Mouse (Mus musculus) cerebellum, adult 2 months (tissue): ENCODE data around the gene Cbx1.

Experiments
- CTCF ChIP-seq: fragments of 200-500 bp; IDR thresholded peaks from 2 replicates; pipeline ENCODE4 v1.5.1; 2011; ENCODE audit warnings: low read depth, mild to moderate bottlenecking, control low read depth, low read length, moderate library complexity, borderline replicate concordance; ENCODE audit not compliant: insufficient read depth
- POLR2A ChIP-seq: fragments of 200-500 bp; IDR thresholded peaks from 2 replicates; pipeline ENCODE4 v1.6.1; 2011; ENCODE audit warnings: low read length, control low read depth, borderline replicate concordance; ENCODE audit not compliant: insufficient read depth

DNA sequence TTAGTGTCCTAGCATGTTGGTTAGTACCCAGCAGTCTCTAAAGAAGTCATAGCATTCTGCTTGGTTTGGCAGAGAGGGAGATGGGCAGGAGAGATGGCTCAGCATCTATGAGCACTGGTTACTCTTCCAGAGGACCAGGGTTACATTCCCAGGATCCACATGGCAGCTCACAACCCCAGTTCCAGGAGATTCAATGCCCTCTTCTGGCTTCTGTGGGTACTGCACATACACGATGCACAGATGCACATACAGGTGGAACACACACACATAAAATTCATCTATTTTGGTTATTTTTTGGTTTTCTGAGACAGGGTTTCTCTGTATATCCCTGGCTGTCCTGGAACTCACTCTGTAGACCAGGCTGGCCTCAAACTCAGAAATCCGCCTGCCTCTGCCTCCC lies 33.6 kb upstream of the Cbx1 start:
- TF ChIP-seq CTCF (no peak), POLR2A (no peak)
